Mouse (Mus musculus) lung, postnatal 0 days (tissue): ENCODE measurements at regions not wholly inside any gene's neighbourhood (a gene's known extent, or its start where the extent isn't known, plus 50 kb on each side); places are given as distances from the start of the nearest gene placed in this dataset.

ENCODE experiments used
- CTCF ChIP-seq: IDR thresholded peaks from 2 replicates; pipeline ENCODE4 v1.5.1; 2016; ENCODE audit warnings: antibody characterized with exemption, mild to moderate bottlenecking
- EP300 ChIP-seq: IDR thresholded peaks from 2 replicates; pipeline ENCODE4 v1.6.1; 2016; ENCODE audit warnings: antibody characterized with exemption, mild to moderate bottlenecking, control low read depth

GRCm38 (mm10) chrX:15913795-15914500 lies 608.7 kb upstream of the Cypt1 start:
- TF ChIP-seq CTCF (no peak), EP300 (no peak)
